Mouse (Mus musculus) embryonic fibroblast, embryonic 13.5 days (primary cell): ENCODE results near the gene Rexo4.

ENCODE experiments used
- CTCF ChIP-seq: IDR thresholded peaks from 2 replicates; pipeline ENCODE4 v1.5.1; 2011; ENCODE audit warnings: mild to moderate bottlenecking, control low read depth, low read length, moderate library complexity, borderline replicate concordance; ENCODE audit not compliant: insufficient read depth
- POLR2A ChIP-seq: IDR thresholded peaks from 2 replicates; pipeline ENCODE4 v1.6.1; 2011; ENCODE audit warnings: low read depth, mild to moderate bottlenecking, control low read depth, low read length, moderate library complexity

- TF ChIP-seq POLR2A (no peak), CTCF (no peak)
Measured at GRCm38 (mm10) chr2:26919684-26920083, 44.5 kb downstream of the Rexo4 start.
